Mouse (Mus musculus) lung, adult 2 months (tissue): ENCODE results near the gene AC131692.1.
A peak's percentile ranks its signal among the peaks of the same experiment; 100 is the strongest.

ENCODE experiments used
- CTCF ChIP-seq: fragments of 200-500 bp; IDR thresholded peaks from 2 replicates; pipeline ENCODE4 v1.5.1; 2011; ENCODE audit warnings: mild to moderate bottlenecking, low read length, control low read depth; ENCODE audit not compliant: insufficient read depth
- POLR2A ChIP-seq: fragments of 200-500 bp; IDR thresholded peaks from 2 replicates; pipeline ENCODE4 v1.6.1; 2011; ENCODE audit warnings: low read depth, mild to moderate bottlenecking, control low read depth, low read length, borderline replicate concordance; ENCODE audit errors: extremely low read depth

DNA sequence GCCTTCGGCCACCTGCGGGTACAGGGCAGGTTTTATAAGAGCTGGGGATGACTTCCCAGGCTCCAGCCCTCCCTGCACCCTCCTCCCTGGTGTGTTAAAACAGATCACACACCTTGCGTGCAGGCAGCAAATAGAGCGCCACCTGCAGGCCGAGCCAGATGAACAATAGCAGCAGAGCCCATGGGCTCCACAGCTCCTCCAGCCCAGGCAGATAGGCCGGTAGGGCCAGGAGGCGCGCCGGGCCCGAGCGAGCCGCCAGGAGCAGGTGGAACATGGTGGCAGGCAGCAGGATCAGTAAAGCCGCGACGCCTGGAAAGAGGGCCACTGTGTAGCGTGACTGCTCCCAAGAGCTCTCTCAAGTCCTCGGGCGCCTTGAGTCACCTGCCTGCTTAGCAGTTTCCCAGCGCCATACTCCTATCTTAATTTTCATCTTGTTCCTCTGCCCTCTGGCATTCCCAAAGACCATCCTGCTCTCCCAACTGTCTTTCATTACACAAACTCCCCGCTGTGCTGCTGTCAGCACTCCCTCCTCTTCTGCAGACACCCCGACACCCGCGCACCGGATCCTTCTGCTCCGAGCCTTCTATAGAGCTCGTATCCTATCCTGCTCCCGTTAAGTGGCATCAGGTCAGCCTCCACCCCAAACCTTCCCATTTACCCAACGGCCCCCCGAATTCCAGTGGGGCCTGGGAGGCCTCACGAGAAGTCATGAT is 27.1 kb upstream of the AC131692.1 start:
- peak; percentile 80 for TF ChIP-seq CTCF
- peak; percentile 10; the same call in 1 of the 2 replicates for TF ChIP-seq POLR2A
